Mouse (Mus musculus): Measurements from ENCODE around the gene Lce1j. TPM values are rescaled to one million over a fixed set of nuclear protein-coding genes. Genes with fewer than 3 reads are reported as not detected.

Lce1j gene
- polyA plus RNA-seq, 1 experiment: not detected

- no peaks in the 10 kb centered on the region for H3K36me3 ChIP-seq (ENCODE audit: control insufficient read depth, insufficient read depth)
- no peak within 1 kb of the TSS for H3ac ChIP-seq (ENCODE audit: control insufficient read depth, insufficient read length)
- H3K4me3 ChIP-seq: no peak within 1 kb of the TSS
- TF ChIP-seq MYOG (IDR thresholded peaks at IDR 0.05; ENCODE audit: control insufficient read depth in 1 of 3, insufficient read depth in 1 of 3, insufficient read length in 2 of 3, low read depth in 2 of 3) (no peak), TCF12 (IDR thresholded peaks at IDR 0.05; ENCODE audit: insufficient read depth, poor library complexity, severe bottlenecking) (no peak), TCF3 (IDR thresholded peaks at IDR 0.05; ENCODE audit: insufficient read length, low read depth) (no peak), POLR2AphosphoS2 (IDR thresholded peaks at IDR 0.05; ENCODE audit: insufficient read length, low read depth) (no peak), SRF (IDR thresholded peaks at IDR 0.05; ENCODE audit: control insufficient read depth, insufficient read length, low read depth) (no peak), POLR2A (IDR thresholded peaks at IDR 0.05; ENCODE audit: insufficient read length, low read depth) (no peak), REST (IDR thresholded peaks at IDR 0.05; ENCODE audit: insufficient read depth, insufficient read length) (no peak)
- H3K27me3 ChIP-seq (ENCODE audit: control insufficient read depth, insufficient read depth, insufficient read length): no peaks in the 10 kb centered on the region
- no peak within 1 kb of the TSS for H3K4me2 ChIP-seq (ENCODE audit: low read depth)
- H3K79me2 ChIP-seq (ENCODE audit: control insufficient read depth, insufficient read depth): no peaks in the 10 kb centered on the region
Observed at GRCm38 (mm10) chr3:92807791-92808190, 17.5 kb upstream of the Lce1j start, which contains the start of gene Lce1k. TSS of gene Lce1k (minus strand) at chr3:92807891.

GRCm38 (mm10) chr3:92778799-92779198, 11.5 kb downstream of the Lce1j start, which contains the start of gene Lce1i:
TSS of gene Lce1i (minus strand) at chr3:92778899.
- Histone ChIP-seq H3K4me3 (no peak within 1 kb of the TSS), H3K4me2 (ENCODE audit: low read depth) (no peak within 1 kb of the TSS), H3K27me3 (ENCODE audit: control insufficient read depth, insufficient read depth, insufficient read length) (no peaks in the 10 kb centered on the region), H3K79me2 (ENCODE audit: control insufficient read depth, insufficient read depth) (no peaks in the 10 kb centered on the region), H3ac (ENCODE audit: control insufficient read depth, insufficient read length) (no peak within 1 kb of the TSS), H3K36me3 (ENCODE audit: control insufficient read depth, insufficient read depth) (no peaks in the 10 kb centered on the region)
- TF ChIP-seq USF1 (IDR thresholded peaks at IDR 0.05; ENCODE audit: low read depth) (no peak), POLR2AphosphoS2 (IDR thresholded peaks at IDR 0.05; ENCODE audit: insufficient read length, low read depth) (no peak), E2F4 (IDR thresholded peaks at IDR 0.05; ENCODE audit: insufficient read depth) (no peak), MYOD1 (IDR thresholded peaks at IDR 0.05; ENCODE audit: control insufficient read depth in 1 of 3, insufficient read length in 2 of 3, low read depth in 2 of 3) (no peak), TCF3 (IDR thresholded peaks at IDR 0.05; ENCODE audit: insufficient read length, low read depth) (no peak), REST (IDR thresholded peaks at IDR 0.05; ENCODE audit: insufficient read depth, insufficient read length) (no peak), POLR2A (IDR thresholded peaks at IDR 0.05; ENCODE audit: insufficient read length, low read depth) (no peak), CEBPB (IDR thresholded peaks at IDR 0.05; ENCODE audit: insufficient read depth, poor library complexity, severe bottlenecking) (no peak), MAX (IDR thresholded peaks at IDR 0.05; ENCODE audit: low read depth) (no peak), MYOG (IDR thresholded peaks at IDR 0.05; ENCODE audit: control insufficient read depth in 1 of 3, insufficient read depth in 1 of 3, insufficient read length in 2 of 3, low read depth in 2 of 3) (no peak), SRF (IDR thresholded peaks at IDR 0.05; ENCODE audit: control insufficient read depth, insufficient read length, low read depth) (no peak), TCF12 (IDR thresholded peaks at IDR 0.05; ENCODE audit: insufficient read depth, poor library complexity, severe bottlenecking) (no peak)

- TF ChIP-seq REST (IDR thresholded peaks at IDR 0.05; ENCODE audit: insufficient read depth, insufficient read length) (no peak), TCF3 (IDR thresholded peaks at IDR 0.05; ENCODE audit: insufficient read length, low read depth) (no peak), USF1 (IDR thresholded peaks at IDR 0.05; ENCODE audit: low read depth) (no peak), MYOG (IDR thresholded peaks at IDR 0.05; ENCODE audit: control insufficient read depth in 1 of 3, insufficient read depth in 1 of 3, insufficient read length in 2 of 3, low read depth in 2 of 3) (no peak), MYOD1 (IDR thresholded peaks at IDR 0.05; ENCODE audit: control insufficient read depth in 1 of 3, insufficient read length in 2 of 3, low read depth in 2 of 3) (no peak), MAX (IDR thresholded peaks at IDR 0.05; ENCODE audit: low read depth) (no peak), E2F4 (IDR thresholded peaks at IDR 0.05; ENCODE audit: insufficient read depth) (no peak), POLR2AphosphoS2 (IDR thresholded peaks at IDR 0.05; ENCODE audit: insufficient read length, low read depth) (no peak), POLR2A (IDR thresholded peaks at IDR 0.05; ENCODE audit: insufficient read length, low read depth) (no peak), SRF (IDR thresholded peaks at IDR 0.05; ENCODE audit: control insufficient read depth, insufficient read length, low read depth) (no peak), CEBPB (IDR thresholded peaks at IDR 0.05; ENCODE audit: insufficient read depth, poor library complexity, severe bottlenecking) (no peak), TCF12 (IDR thresholded peaks at IDR 0.05; ENCODE audit: insufficient read depth, poor library complexity, severe bottlenecking) (no peak)
- Histone ChIP-seq H3K4me3 (no peak overlapping the region), H3K27me3 (ENCODE audit: control insufficient read depth, insufficient read depth, insufficient read length) (no peaks in the 10 kb centered on the region), H3ac (ENCODE audit: control insufficient read depth, insufficient read length) (no peak overlapping the region), H3K79me2 (ENCODE audit: control insufficient read depth, insufficient read depth) (no peaks in the 10 kb centered on the region), H3K4me2 (ENCODE audit: low read depth) (no peak overlapping the region), H3K36me3 (ENCODE audit: control insufficient read depth, insufficient read depth) (no peaks in the 10 kb centered on the region)
Observed at GRCm38 (mm10) chr3:92771573-92771972, 18.7 kb downstream of the Lce1j start.

- no peak within 1 kb of the TSS for H3K4me2 ChIP-seq (ENCODE audit: low read depth)
- no peak for TF ChIP-seq SRF (IDR thresholded peaks at IDR 0.05; ENCODE audit: control insufficient read depth, insufficient read length, low read depth)
- TF ChIP-seq REST (IDR thresholded peaks at IDR 0.05; ENCODE audit: insufficient read depth, insufficient read length): no peak
- no peak for TF ChIP-seq TCF3 (IDR thresholded peaks at IDR 0.05; ENCODE audit: insufficient read length, low read depth)
- H3ac ChIP-seq (ENCODE audit: control insufficient read depth, insufficient read length): no peak within 1 kb of the TSS
- H3K27me3 ChIP-seq (ENCODE audit: control insufficient read depth, insufficient read depth, insufficient read length): no peaks in the 10 kb centered on the region
- H3K79me2 ChIP-seq (ENCODE audit: control insufficient read depth, insufficient read depth): no peaks in the 10 kb centered on the region
- no peaks in the 10 kb centered on the region for H3K36me3 ChIP-seq (ENCODE audit: control insufficient read depth, insufficient read depth)
- no peak within 1 kb of the TSS for H3K4me3 ChIP-seq
Observed at GRCm38 (mm10) chr3:92764965-92765364, 25.3 kb downstream of the Lce1j start, which contains the start of gene Lce1h. TSS of gene Lce1h (minus strand) at chr3:92765065.

- Histone ChIP-seq H3K79me2 (ENCODE audit: control insufficient read depth, insufficient read depth) (no peaks in the 10 kb centered on the region), H3K36me3 (ENCODE audit: control insufficient read depth, insufficient read depth) (no peaks in the 10 kb centered on the region), H3K27me3 (ENCODE audit: control insufficient read depth, insufficient read depth, insufficient read length) (no peaks in the 10 kb centered on the region), H3ac (ENCODE audit: control insufficient read depth, insufficient read length) (no peak overlapping the region), H3K4me2 (ENCODE audit: low read depth) (no peak overlapping the region), H3K4me3 (no peak overlapping the region)
- TF ChIP-seq CEBPB (IDR thresholded peaks at IDR 0.05; ENCODE audit: insufficient read depth, poor library complexity, severe bottlenecking): no peak
- TF ChIP-seq SRF (IDR thresholded peaks at IDR 0.05; ENCODE audit: control insufficient read depth, insufficient read length, low read depth): no peak
- no peak for TF ChIP-seq REST (IDR thresholded peaks at IDR 0.05; ENCODE audit: insufficient read depth, insufficient read length)
- no peak for TF ChIP-seq POLR2AphosphoS2 (IDR thresholded peaks at IDR 0.05; ENCODE audit: insufficient read length, low read depth)
- TF ChIP-seq E2F4 (IDR thresholded peaks at IDR 0.05; ENCODE audit: insufficient read depth): no peak
- TF ChIP-seq USF1 (IDR thresholded peaks at IDR 0.05; ENCODE audit: low read depth): no peak
- TF ChIP-seq POLR2A (IDR thresholded peaks at IDR 0.05; ENCODE audit: insufficient read length, low read depth): no peak
- no peak for TF ChIP-seq MYOD1 (IDR thresholded peaks at IDR 0.05; ENCODE audit: control insufficient read depth in 1 of 3, insufficient read length in 2 of 3, low read depth in 2 of 3)
- TF ChIP-seq MYOG (IDR thresholded peaks at IDR 0.05; ENCODE audit: control insufficient read depth in 1 of 3, insufficient read depth in 1 of 3, insufficient read length in 2 of 3, low read depth in 2 of 3): no peak
- TF ChIP-seq MAX (IDR thresholded peaks at IDR 0.05; ENCODE audit: low read depth): no peak
Observed at GRCm38 (mm10) chr3:92753197-92753596, 37.1 kb downstream of the Lce1j start.

Data from myocyte (in vitro differentiated cells).